Mouse (Mus musculus) liver, embryonic 14.5 days (tissue): ENCODE measurements around the gene Gstt4. TPM values are rescaled to one million over a fixed set of nuclear protein-coding genes. Genes with fewer than 3 reads are reported as not detected.

ENCODE experiments used
- ATAC-seq: fragments of 200-750 bp; cut with Nextera tagmentation; 2 replicates; pipeline ENCODE4 v1.8.0; 2017; ENCODE audit warnings: moderate number of reproducible peaks, mild to moderate bottlenecking, moderate library complexity; ENCODE audit not compliant: insufficient read depth
- DNase-seq, 3 experiments: peaks; one replicate each; pipeline ENCODE4 v3.0.0-alpha.2; 2012 to 2013; ENCODE audit warnings: low read depth in 3 of 3, low spot score in 3 of 3
- H3K27ac ChIP-seq: fragments of 300-500 bp; sonication (generic); 2 replicates; pipeline ENCODE4 v1.5.1; 2014; ENCODE audit warnings: moderate library complexity, mild to moderate bottlenecking, control low read depth, inconsistent platforms
- H3K27me3 ChIP-seq: fragments of 300-500 bp; sonication (generic); 2 replicates; pipeline ENCODE4 v1.6.1; 2014; ENCODE audit warnings: mild to moderate bottlenecking, low read length, moderate library complexity; ENCODE audit not compliant: control insufficient read depth, insufficient read depth
- H3K36me3 ChIP-seq: fragments of 300-500 bp; sonication (generic); replicated peaks from 2 replicates; pipeline ENCODE4 v1.6.1; 2014; ENCODE audit warnings: low read depth; ENCODE audit not compliant: control insufficient read depth, insufficient read depth
- H3K4me1 ChIP-seq, 2 experiments: fragments of 200-500 bp in 1 of 2; fragments of 300-500 bp in 1 of 2; sonication (generic) in 1 of 2; replicated peaks; 2 replicates each; pipeline ENCODE4 v1.6.1; 2012 to 2014; ENCODE audit warnings: antibody characterized with exemption in 1 of 2, inconsistent platforms in 1 of 2, low read length in 1 of 2; ENCODE audit not compliant: control insufficient read depth in 2 of 2, insufficient read depth in 2 of 2
- H3K4me2 ChIP-seq: fragments of 300-500 bp; sonication (generic); 2 replicates; pipeline ENCODE4 v1.6.1; 2014; ENCODE audit warnings: low read depth, mild to moderate bottlenecking, control low read depth, moderate library complexity
- H3K4me3 ChIP-seq, 2 experiments: fragments of 200-500 bp in 1 of 2; fragments of 300-500 bp in 1 of 2; sonication (generic) in 1 of 2; 2 replicates each; pipeline ENCODE4 v1.5.1; 2012 to 2014; ENCODE audit warnings: low read depth in 2 of 2, low read length in 2 of 2, mild to moderate bottlenecking in 2 of 2, control low read depth in 1 of 2, inconsistent platforms in 1 of 2, moderate library complexity in 1 of 2; ENCODE audit not compliant: insufficient read depth in 1 of 2
- H3K9ac ChIP-seq: fragments of 300-500 bp; sonication (generic); replicated peaks from 2 replicates; pipeline ENCODE4 v1.6.1; 2014; ENCODE audit warnings: mild to moderate bottlenecking, control low read depth, moderate library complexity
- H3K9me3 ChIP-seq: fragments of 300-500 bp; sonication (generic); 2 replicates; pipeline ENCODE4 v1.6.1; 2016; ENCODE audit warnings: low read length, mixed read lengths; ENCODE audit not compliant: control insufficient read depth
- CTCF ChIP-seq: IDR thresholded peaks from 2 replicates; pipeline ENCODE4 v1.5.1; 2016; ENCODE audit warnings: antibody characterized with exemption, low read depth, control low read depth
- EP300 ChIP-seq: IDR thresholded peaks from 2 replicates; pipeline ENCODE4 v1.6.1; 2016; ENCODE audit warnings: antibody characterized with exemption, low read depth
- WGBS: fragments of 180-500 bp; shearing (Covaris S2); extraction: QIAGEN DNeasy Blood & Tissue Kit; methylation state at CpG from one replicate; pipeline ENCODE4 v1.1.7; 2014; ENCODE audit not compliant: insufficient replicate concordance; 5-methylcytosine and 5-hydroxymethylcytosine counted together
- polyA plus RNA-seq, 2 experiments: library from polyadenylated mRNA; depleted of rRNA in 1 of 2; stranded (reverse) in 1 of 2; unstranded in 1 of 2; fragments of >200 nt; fragmentation: Nextera tagmentation in 1 of 2; extraction: Ambion mirVana in 1 of 2; gene quantifications; 2 replicates each; pipeline versions ENCODE4 v1.2.1 to v1.2.3; 2012 to 2014

The Gstt4 gene
- polyA plus RNA-seq, 2 experiments = 0.10 TPM; not detected in 1

DNA sequence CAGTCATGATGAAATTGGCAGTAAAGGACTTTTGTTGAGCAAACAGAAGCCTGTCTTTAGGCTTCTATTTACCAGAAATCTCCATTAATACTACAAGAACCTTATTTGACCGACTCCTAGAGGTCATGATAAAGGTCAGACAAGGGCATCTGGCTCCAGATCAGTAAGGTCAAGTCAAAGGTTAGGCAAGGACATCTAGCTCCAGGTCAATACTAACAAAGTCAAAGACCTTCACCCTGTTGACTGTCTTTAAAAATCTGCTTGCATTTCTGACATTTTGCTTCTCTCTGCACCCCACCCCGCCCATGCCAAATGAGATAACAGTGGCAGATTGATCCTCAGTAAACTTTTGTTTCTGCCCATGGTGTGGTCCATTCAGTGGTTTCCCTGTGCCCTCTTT is 18.1 kb downstream of the Gstt4 start:
- Histone ChIP-seq H3K27me3 (no peaks in the 10 kb centered on the region), H3K9ac (no peak overlapping the region), H3K4me3 (no peak overlapping the region), H3K9me3 (no peaks in the 10 kb centered on the region), H3K4me1 (peaks cover 0 to 3% of the 10 kb centered on the region in 2 experiments; a peak in 1 of 4 replicates), H3K27ac (no peak overlapping the region), H3K4me2 (no peak overlapping the region), H3K36me3 (no peaks in the 10 kb centered on the region)
- 30% methylated on average over 2 of the region's 2 CpGs for WGBS
- ATAC-seq = no peak
- no peak for DNase-seq
- TF ChIP-seq EP300 = no peak
- TF ChIP-seq CTCF = no peak

DNA sequence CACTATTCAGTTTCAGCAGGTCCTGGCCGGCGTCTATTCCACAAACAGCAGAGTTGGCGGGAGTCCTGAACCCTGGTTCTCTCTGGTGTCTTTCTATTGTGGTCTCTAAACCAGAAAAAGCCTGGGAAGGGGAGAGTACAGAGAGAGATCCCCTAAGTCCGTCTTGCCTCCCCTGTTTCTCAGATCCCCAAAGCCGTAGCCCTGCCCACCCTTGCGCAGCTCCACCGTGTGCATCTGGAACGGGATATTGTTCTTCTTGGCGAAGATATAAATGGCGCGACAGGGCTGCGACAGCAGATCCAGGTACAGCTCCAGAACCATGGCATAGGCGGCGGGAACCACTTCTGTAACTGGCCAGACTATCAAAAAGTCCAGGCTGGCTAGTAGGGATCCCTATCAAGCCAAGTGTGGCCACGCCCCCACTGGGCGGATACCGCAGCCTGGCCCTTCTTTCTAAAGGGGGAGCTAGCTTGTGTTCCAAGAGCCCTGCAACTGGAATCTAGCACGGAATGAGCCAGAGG is 24.1 kb downstream of the Gstt4 start, which contains the start of gene Gstt1:
Gene Gstt1 (minus strand): TSS at position 409 of the 521 bp plus-strand sequence.
- TF ChIP-seq EP300 (no peak), CTCF (no peak)
- Histone ChIP-seq H3K4me3 (peak within 1 kb of the TSS; percentile 53 to 69), H3K9ac (peak within 1 kb of the TSS; percentile 52), H3K4me1 (peaks cover 4 to 17% of the 10 kb centered on the region in 2 experiments), H3K27ac (no peak within 1 kb of the TSS), H3K36me3 (no peaks in the 10 kb centered on the region), H3K27me3 (no peaks in the 10 kb centered on the region), H3K4me2 (peak within 1 kb of the TSS; percentile 82), H3K9me3 (no peaks in the 10 kb centered on the region)
- WGBS = 4% methylated on average over 18 of the region's 18 CpGs
- ATAC-seq (peak; percentile 71), DNase-seq (peak; percentile 47 to 55 (median 50))

- peak overlapping the region; percentile 52 for H3K9ac ChIP-seq
- ATAC-seq = peak; percentile 35; the same call in 1 of the 2 replicates
- no peaks in the 10 kb centered on the region for H3K9me3 ChIP-seq
- peaks cover 4 to 20% of the 10 kb centered on the region in 2 experiments for H3K4me1 ChIP-seq
- H3K4me2 ChIP-seq = peak overlapping the region; percentile 82
- H3K36me3 ChIP-seq = no peaks in the 10 kb centered on the region
- peak overlapping the region; percentile 53 to 69 for H3K4me3 ChIP-seq
- WGBS = under 1% methylated on average over 12 of the region's 12 CpGs
- no peaks in the 10 kb centered on the region for H3K27me3 ChIP-seq
- no peak for DNase-seq
- no peak overlapping the region for H3K27ac ChIP-seq
- TF ChIP-seq CTCF (no peak), EP300 (no peak)
These were observed 24.6 kb downstream of the Gstt4 start for GRCm38 (mm10) chr10:75797619-75798175.

DNA sequence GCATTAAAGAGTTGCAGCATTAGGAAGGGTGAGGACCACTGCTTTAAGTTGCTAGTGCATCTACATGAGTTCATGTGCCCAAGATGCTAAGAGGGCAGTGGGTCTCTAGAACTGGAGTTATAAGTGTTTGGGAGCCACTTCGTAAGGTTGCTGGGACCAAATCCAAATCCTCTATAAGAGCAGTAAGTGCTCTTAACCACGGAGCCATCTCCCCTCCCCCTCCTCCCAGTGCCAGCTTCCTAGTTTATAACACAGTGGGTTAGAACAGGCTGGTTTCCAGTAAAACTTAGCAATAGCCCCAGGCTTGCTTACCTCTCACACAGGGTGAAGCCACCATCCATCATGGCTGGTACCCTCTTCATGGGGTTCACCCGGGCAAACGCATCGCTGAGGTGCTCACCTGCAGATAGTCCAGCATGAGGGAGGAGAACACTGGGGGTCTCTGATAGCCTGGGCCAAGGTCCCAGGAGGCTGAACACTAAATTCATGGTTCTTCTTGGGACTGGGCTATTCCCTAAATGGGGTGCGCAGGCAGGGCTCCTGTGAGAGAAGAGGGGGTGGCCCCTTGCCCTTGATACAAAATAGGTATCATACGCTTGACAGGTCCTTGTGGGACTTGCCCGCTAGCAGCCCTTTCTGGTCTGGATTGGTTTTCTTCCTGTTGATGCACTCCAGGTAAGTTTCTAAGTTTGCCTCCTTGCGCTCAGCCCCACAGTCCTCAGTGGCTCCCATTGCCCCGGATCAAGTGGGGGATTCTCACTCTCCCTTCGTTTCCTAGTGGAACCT is 25.4 kb downstream of the Gstt4 start:
- Histone ChIP-seq H3K36me3 (no peaks in the 10 kb centered on the region), H3K9me3 (no peaks in the 10 kb centered on the region), H3K4me2 (peak overlapping the region; percentile 82), H3K27me3 (no peaks in the 10 kb centered on the region), H3K4me1 (peaks cover 4 to 20% of the 10 kb centered on the region in 2 experiments), H3K4me3 (peak overlapping the region; percentile 53 to 69), H3K9ac (no peak overlapping the region), H3K27ac (no peak overlapping the region)
- TF ChIP-seq EP300 (no peak), CTCF (no peak)
- DNase-seq = no peak
- 39% methylated on average over 11 of the region's 11 CpGs for WGBS
- ATAC-seq = no peak

DNA sequence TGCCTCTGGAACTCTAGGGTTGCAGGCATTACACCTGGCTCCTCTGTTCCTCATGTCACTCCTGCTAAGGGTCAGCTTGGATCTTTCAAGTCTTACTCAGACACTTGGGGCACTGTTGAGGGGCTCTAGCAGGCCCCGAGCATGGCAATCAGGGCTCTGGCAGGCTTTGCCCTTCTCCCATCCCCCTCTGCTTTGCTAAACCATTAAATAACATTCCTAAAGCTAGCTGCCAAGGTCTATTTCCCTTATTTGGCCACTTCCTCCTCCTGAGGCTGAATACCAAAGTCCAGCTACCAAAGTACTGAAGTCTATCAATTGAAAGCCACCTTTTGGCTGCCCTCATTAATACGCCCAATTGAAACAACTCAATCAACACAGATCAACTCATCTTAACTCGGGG is 27.5 kb downstream of the Gstt4 start:
- Histone ChIP-seq H3K9me3 (no peaks in the 10 kb centered on the region), H3K36me3 (no peaks in the 10 kb centered on the region), H3K27ac (no peak overlapping the region), H3K27me3 (no peaks in the 10 kb centered on the region), H3K4me3 (no peak overlapping the region), H3K4me2 (peak overlapping the region; percentile 11), H3K4me1 (peaks cover 4 to 23% of the 10 kb centered on the region in 2 experiments), H3K9ac (no peak overlapping the region)
- ATAC-seq (no peak), DNase-seq (no peak)
- 36% methylated on average over 3 of the region's 3 CpGs for WGBS
- TF ChIP-seq EP300 = no peak
